In the genomic region with DNA sequence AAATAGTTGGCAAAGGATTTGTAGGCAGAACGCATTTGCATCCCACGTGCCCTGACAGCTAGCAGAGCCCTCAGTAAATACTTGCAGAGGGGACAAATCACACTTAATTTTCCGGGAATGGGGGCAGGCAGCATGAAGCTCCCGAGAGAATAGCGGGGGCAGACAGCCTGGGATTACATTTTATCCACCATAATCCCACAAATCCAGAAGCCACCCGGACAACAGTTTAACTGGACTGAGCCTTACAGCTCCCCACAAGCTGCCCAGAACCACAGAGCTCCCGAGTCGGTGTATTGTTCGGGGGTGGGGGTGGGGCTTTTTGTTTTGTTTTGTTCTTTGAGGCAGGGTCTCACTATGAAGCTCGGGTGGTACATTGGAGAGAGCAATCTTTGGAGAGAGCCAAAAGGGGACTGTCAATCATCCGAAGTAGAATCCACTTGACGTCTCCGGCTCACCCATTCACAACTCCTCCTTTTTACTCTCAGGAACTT, we compare ENCODE assay signal across 7 mouse cellular contexts. TPM values are rescaled to one million over a fixed set of nuclear protein-coding genes. Genes with fewer than 3 reads are reported as not detected.
DNase-seq lines count a peak whose midpoint lies in the region; ATAC-seq and TF ChIP-seq lines count a peak whose summit lies in the region.

No protein-coding gene starts in this region.

- peak overlapping the region; percentile 97 for H3K4me2 ChIP-seq in lung, embryonic 16.5 days (ENCODE audit: low read depth, low read length)
- peak overlapping the region; percentile 88 for H3K4me2 ChIP-seq in forebrain, embryonic 11.5 days (ENCODE audit: low read depth, low read length, severe bottlenecking)
- H3K4me2 ChIP-seq in liver, embryonic 11.5 days, result peak overlapping the region; percentile 92

- no peaks in the 10 kb centered on the region for H3K36me3 ChIP-seq in lung, embryonic 16.5 days (ENCODE audit: control insufficient read depth, insufficient read depth, low read length)
- no peaks in the 10 kb centered on the region for H3K36me3 ChIP-seq in forebrain, embryonic 11.5 days (ENCODE audit: control insufficient read depth, insufficient read depth, low read length)
- no peaks in the 10 kb centered on the region for H3K36me3 ChIP-seq in liver, embryonic 11.5 days (ENCODE audit: control insufficient read depth, insufficient read depth, low read length)
- no peaks in the 10 kb centered on the region for H3K36me3 ChIP-seq in small intestine, adult 2 months (ENCODE audit: control insufficient read depth, insufficient read depth, low read length)

- WGBS in lung, embryonic 16.5 days, result 2% methylated on average over 13 of the region's 13 CpGs
- 1% methylated on average over 13 of the region's 13 CpGs for WGBS in forebrain, embryonic 11.5 days
- WGBS in liver, embryonic 11.5 days, result 5% methylated on average over 13 of the region's 13 CpGs
- 6% methylated on average over 13 of the region's 13 CpGs for WGBS in small intestine, adult 2 months

- H3K4me3 ChIP-seq in lung, embryonic 16.5 days (ENCODE audit: low read length), result peak overlapping the region; percentile 80
- H3K4me3 ChIP-seq in forebrain, embryonic 11.5 days (ENCODE audit: low read depth, low read length), result peak overlapping the region; percentile 42
- peak overlapping the region; percentile 64 for H3K4me3 ChIP-seq in liver, embryonic 11.5 days (ENCODE audit: low read depth, low read length)
- H3K4me3 ChIP-seq in small intestine, adult 2 months (ENCODE audit: low read depth, low read length), result peak overlapping the region; percentile 81

- H3K4me1 ChIP-seq in lung, embryonic 16.5 days (replicated peaks; ENCODE audit: control insufficient read depth, insufficient read depth, low read length), result peaks cover 11% of the 10 kb centered on the region
- H3K4me1 ChIP-seq in forebrain, embryonic 11.5 days (replicated peaks; ENCODE audit: control insufficient read depth, insufficient read depth, low read length), result peaks cover 8% of the 10 kb centered on the region; the same call in 1 of the 2 replicates
- peaks cover 22% of the 10 kb centered on the region; the same call in 1 of the 2 replicates for H3K4me1 ChIP-seq in liver, embryonic 11.5 days (replicated peaks; ENCODE audit: control insufficient read depth, insufficient read depth, low read length)
- H3K4me1 ChIP-seq in small intestine, adult 2 months (ENCODE audit: control insufficient read depth, insufficient read depth, insufficient read length, low read length), result peaks cover 5% of the 10 kb centered on the region; the same call in 1 of the 2 replicates

- no peaks in the 10 kb centered on the region for H3K9me3 ChIP-seq in lung, embryonic 16.5 days (ENCODE audit: control insufficient read depth, low read length)
- no peaks in the 10 kb centered on the region for H3K9me3 ChIP-seq in forebrain, embryonic 11.5 days (ENCODE audit: control insufficient read depth, low read length)
- H3K9me3 ChIP-seq in liver, embryonic 11.5 days (ENCODE audit: control insufficient read depth, low read length), result no peaks in the 10 kb centered on the region

- no peak for DNase-seq in lung, adult 18-20 months
- DNase-seq in forebrain, embryonic 11.5 days (ENCODE audit: low spot score), result peak; percentile 54
- DNase-seq in liver, embryonic 11.5 days (ENCODE audit: low spot score), result no peak
- no peak for DNase-seq in adrenal gland, adult (ENCODE audit: inconsistent age in 2 of 2, low spot score in 1 of 2)

- H3K9ac ChIP-seq in lung, embryonic 16.5 days (ENCODE audit: low read length), result peak overlapping the region; percentile 80
- H3K9ac ChIP-seq in forebrain, embryonic 11.5 days (ENCODE audit: low read length), result peak overlapping the region; percentile 56
- H3K9ac ChIP-seq in liver, embryonic 11.5 days (ENCODE audit: low read depth, low read length), result peak overlapping the region; percentile 63

- no peak for TF ChIP-seq POLR2A in small intestine, adult 2 months (IDR thresholded peaks at IDR 0.05; ENCODE audit: low read depth, low read length)

- TF ChIP-seq CTCF in small intestine, adult 2 months (IDR thresholded peaks at IDR 0.05; ENCODE audit: extremely low read depth, insufficient read length, insufficient replicate concordance, low read depth, low read length), result no peak

- peak overlapping the region; percentile 39; the same call in 1 of the 2 replicates for H3K27ac ChIP-seq in lung, embryonic 16.5 days (ENCODE audit: low read length)
- H3K27ac ChIP-seq in forebrain, embryonic 11.5 days (ENCODE audit: low read depth, low read length), result no peak overlapping the region
- H3K27ac ChIP-seq in liver, embryonic 11.5 days (ENCODE audit: low read depth, low read length), result no peak overlapping the region
- no peak overlapping the region for H3K27ac ChIP-seq in small intestine, adult 2 months (ENCODE audit: insufficient read depth, low read depth, low read length)

- ATAC-seq in lung, embryonic 16.5 days (ENCODE audit: low read depth), result peak; percentile 10
- ATAC-seq in forebrain, embryonic 11.5 days (replicated peaks; ENCODE audit: low FRiP score), result peak; percentile 40
- no peak for ATAC-seq in liver, embryonic 11.5 days (replicated peaks; ENCODE audit: low FRiP score)
- no peak for ATAC-seq in erythroid progenitor cell, adult 5-6 weeks (replicated peaks; ENCODE audit: low FRiP score, poor library complexity, severe bottlenecking)

- peaks cover 3% of the 10 kb centered on the region; the same call in 1 of the 2 replicates for H3K27me3 ChIP-seq in lung, embryonic 16.5 days (ENCODE audit: control insufficient read depth, insufficient read depth, low read depth, low read length)
- H3K27me3 ChIP-seq in forebrain, embryonic 11.5 days (ENCODE audit: control insufficient read depth, insufficient read depth, low read length), result peaks cover 3% of the 10 kb centered on the region; the same call in 1 of the 2 replicates
- peaks cover 22% of the 10 kb centered on the region for H3K27me3 ChIP-seq in liver, embryonic 11.5 days (replicated peaks; ENCODE audit: control insufficient read depth, insufficient read depth, low read length)
- H3K27me3 ChIP-seq in small intestine, adult 2 months (ENCODE audit: control insufficient read depth, insufficient read depth, low read length), result no peaks in the 10 kb centered on the region

RNA-seq across cellular contexts. Expression of gene Dusp5, which starts 0.7 kb away (rescaled TPM):
- polyA plus RNA-seq in lung, embryonic 16.5 days (2015; fragmentation: Nextera tagmentation; extraction: Ambion mirVana), result 6.9 TPM in 2 replicates
- polyA plus RNA-seq in forebrain, embryonic 11.5 days (2014; fragmentation: Nextera tagmentation; extraction: Ambion mirVana), result 4.4 and 4.5 TPM in 2 replicates
- 6.7 TPM in 2 replicates for polyA plus RNA-seq in liver, embryonic 11.5 days (2014; fragmentation: Nextera tagmentation; extraction: Ambion mirVana)
- polyA plus RNA-seq in small intestine, adult 2 months (2012; rRNA removed), result 18.0 and 28.5 TPM in 2 replicates
- 2.5 and 4.0 TPM in 2 replicates for total RNA-seq in erythroid progenitor cell, adult 5-6 weeks (2015; ENCODE audit: low replicate concordance)
- 0.90 and 0.91 TPM in 2 replicates for total RNA-seq in erythroid progenitor cell, adult 5-6 weeks (2017; ENCODE audit: low replicate concordance)

Comparison
In these comparisons a context has a peak if more than half of its experiments do, and no peak if none do; other contexts are left out.
1. ATAC-seq: peak in lung, embryonic 16.5 days (single experiment) and forebrain, embryonic 11.5 days (single experiment); none in liver, embryonic 11.5 days (single experiment) and erythroid progenitor cell, adult 5-6 weeks (single experiment).
2. Peak in every context shown above with its lines, with median percentiles within 50 percentile points of each other: H3K4me2 ChIP-seq, H3K4me3 ChIP-seq and H3K9ac ChIP-seq.